Mouse (Mus musculus): ENCODE data around the gene Rrh.

GRCm38 (mm10) chr3:129803765-129804164 is 18.6 kb downstream of the Rrh start, which contains the start of gene Lrit3:
- no peak for TF ChIP-seq CTCF (IDR thresholded peaks at IDR 0.05; ENCODE audit: low read depth)
- TF ChIP-seq EP300 (IDR thresholded peaks at IDR 0.05; ENCODE audit: low read depth) = no peak

All from liver, postnatal 0 days (tissue).